Mouse (Mus musculus): ENCODE measurements around the gene Kiss1. TPM values are rescaled to one million over a fixed set of nuclear protein-coding genes. Genes with fewer than 3 reads are reported as not detected.

Kiss1 gene
- polyA plus RNA-seq, 1 experiment, result 0.56 TPM

GRCm38 (mm10) chr1:133314364-133314763 is 7.3 kb upstream of the Kiss1 start:
- WGBS, result 32% methylated on average over 8 of the region's 8 CpGs
- Histone ChIP-seq H3K4me1 (ENCODE audit: control insufficient read depth, insufficient read depth, low read length) (peaks cover 3% of the 10 kb centered on the region; the same call in 1 of the 2 replicates), H3K4me3 (replicated peaks; ENCODE audit: extremely low read depth, low read depth, low read length) (no peak overlapping the region)
- TF ChIP-seq POLR2A (IDR thresholded peaks at IDR 0.05; ENCODE audit: borderline replicate concordance, extremely low read depth, low read depth, low read length) (no peak), CTCF (IDR thresholded peaks at IDR 0.05; ENCODE audit: insufficient read depth, low read length) (peak; percentile 95)
- DNase-seq, result peak; percentile 65

DNA sequence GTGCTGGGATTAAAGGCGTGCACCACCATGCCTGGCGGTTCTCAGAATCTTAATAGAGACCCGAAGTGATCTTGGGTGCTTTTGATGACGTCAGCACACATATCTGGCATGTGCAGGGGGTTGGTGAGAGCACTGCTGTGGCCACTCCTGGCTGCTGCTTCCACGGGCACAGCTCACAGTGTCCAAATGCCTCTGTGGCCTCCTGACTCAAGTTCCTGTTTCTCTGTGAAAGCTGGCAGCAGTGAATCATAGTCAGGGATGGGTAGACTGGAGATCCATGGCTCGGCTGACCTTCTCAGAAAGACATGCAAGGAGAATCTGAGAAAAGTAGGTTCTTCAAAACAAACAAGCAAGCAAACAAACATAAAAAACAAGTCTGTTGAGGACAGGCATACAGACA is 5.9 kb upstream of the Kiss1 start:
- TF ChIP-seq POLR2A (IDR thresholded peaks at IDR 0.05; ENCODE audit: borderline replicate concordance, extremely low read depth, low read depth, low read length) (no peak), CTCF (IDR thresholded peaks at IDR 0.05; ENCODE audit: insufficient read depth, low read length) (no peak)
- Histone ChIP-seq H3K4me1 (ENCODE audit: control insufficient read depth, insufficient read depth, low read length) (peaks cover 3% of the 10 kb centered on the region; the same call in 1 of the 2 replicates), H3K4me3 (replicated peaks; ENCODE audit: extremely low read depth, low read depth, low read length) (no peak overlapping the region)
- no peak for DNase-seq
- 62% methylated on average over 6 of the region's 6 CpGs for WGBS

DNA sequence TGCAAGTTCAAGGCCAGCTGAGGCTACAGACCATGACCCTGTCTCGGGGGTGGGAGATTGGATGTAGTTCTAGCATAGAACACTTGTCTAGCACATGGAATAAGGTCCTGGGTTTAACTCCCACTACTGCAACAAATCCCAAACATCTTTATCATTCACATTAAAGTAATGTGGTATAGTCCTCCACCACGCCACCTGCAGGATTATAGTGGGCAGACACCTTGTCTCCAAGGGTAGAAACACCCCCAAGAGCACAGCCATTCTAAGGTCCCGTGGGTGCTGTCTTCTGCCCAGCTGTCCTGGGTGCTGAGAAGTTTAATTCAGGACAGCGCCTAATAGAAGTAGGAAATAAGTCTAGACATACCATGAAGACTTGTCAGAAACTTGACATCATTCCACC is 5.1 kb upstream of the Kiss1 start:
- no peak for DNase-seq
- TF ChIP-seq POLR2A (IDR thresholded peaks at IDR 0.05; ENCODE audit: borderline replicate concordance, extremely low read depth, low read depth, low read length) (no peak), CTCF (IDR thresholded peaks at IDR 0.05; ENCODE audit: insufficient read depth, low read length) (no peak)
- Histone ChIP-seq H3K4me1 (ENCODE audit: control insufficient read depth, insufficient read depth, low read length) (peaks cover 3% of the 10 kb centered on the region; the same call in 1 of the 2 replicates), H3K4me3 (replicated peaks; ENCODE audit: extremely low read depth, low read depth, low read length) (no peak overlapping the region)
- 74% methylated on average over 4 of the region's 4 CpGs for WGBS

GRCm38 (mm10) chr1:133317149-133317548 is 4.5 kb upstream of the Kiss1 start:
- TF ChIP-seq CTCF (IDR thresholded peaks at IDR 0.05; ENCODE audit: insufficient read depth, low read length) (peak; percentile 23; the same call in 1 of the 2 replicates), POLR2A (IDR thresholded peaks at IDR 0.05; ENCODE audit: borderline replicate concordance, extremely low read depth, low read depth, low read length) (no peak)
- WGBS, result 74% methylated on average over 1 of the region's 1 CpGs
- Histone ChIP-seq H3K4me1 (ENCODE audit: control insufficient read depth, insufficient read depth, low read length) (peaks cover under 1% of the 10 kb centered on the region; the same call in 1 of the 2 replicates), H3K4me3 (replicated peaks; ENCODE audit: extremely low read depth, low read depth, low read length) (no peak overlapping the region)
- no peak for DNase-seq

GRCm38 (mm10) chr1:133323333-133323732 is 1.7 kb downstream of the Kiss1 start:
- no peak for DNase-seq
- WGBS, result 40% methylated on average over 5 of the region's 5 CpGs
- no peak overlapping the region for H3K4me3 ChIP-seq (replicated peaks; ENCODE audit: extremely low read depth, low read depth, low read length)
- TF ChIP-seq CTCF (IDR thresholded peaks at IDR 0.05; ENCODE audit: insufficient read depth, low read length), result no peak
- no peak for TF ChIP-seq POLR2A (IDR thresholded peaks at IDR 0.05; ENCODE audit: borderline replicate concordance, extremely low read depth, low read depth, low read length)
- no peaks in the 10 kb centered on the region for H3K4me1 ChIP-seq (ENCODE audit: control insufficient read depth, insufficient read depth, low read length)

- TF ChIP-seq CTCF (IDR thresholded peaks at IDR 0.05; ENCODE audit: insufficient read depth, low read length) (no peak), POLR2A (IDR thresholded peaks at IDR 0.05; ENCODE audit: borderline replicate concordance, extremely low read depth, low read depth, low read length) (no peak)
- no peak for DNase-seq
- Histone ChIP-seq H3K4me3 (replicated peaks; ENCODE audit: extremely low read depth, low read depth, low read length) (no peak overlapping the region), H3K4me1 (ENCODE audit: control insufficient read depth, insufficient read depth, low read length) (peaks cover 8% of the 10 kb centered on the region)
- 76% methylated on average over 8 of the region's 8 CpGs for WGBS
Measured at GRCm38 (mm10) chr1:133325951-133326350, 4.3 kb downstream of the Kiss1 start.

DNA sequence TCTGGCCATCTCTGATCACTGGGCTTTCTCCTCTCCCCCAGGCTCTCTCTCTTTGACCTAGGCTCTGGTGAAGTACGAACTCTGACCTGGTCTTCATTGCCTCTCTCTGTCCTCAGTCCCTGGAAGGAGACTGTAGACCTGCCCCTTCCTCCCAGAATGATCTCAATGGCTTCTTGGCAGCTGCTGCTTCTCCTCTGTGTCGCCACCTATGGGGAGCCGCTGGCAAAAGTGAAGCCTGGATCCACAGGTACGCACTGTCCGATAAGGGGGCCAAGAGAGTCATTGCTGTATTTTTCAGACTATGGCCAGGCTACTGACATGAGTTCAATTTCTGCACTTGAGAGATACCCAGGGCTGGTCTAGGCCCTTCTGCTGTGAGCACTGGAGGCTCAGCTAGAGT is 5.4 kb downstream of the Kiss1 start:
- no peak for DNase-seq
- WGBS, result 71% methylated on average over 5 of the region's 5 CpGs
- TF ChIP-seq POLR2A (IDR thresholded peaks at IDR 0.05; ENCODE audit: borderline replicate concordance, extremely low read depth, low read depth, low read length), result no peak
- TF ChIP-seq CTCF (IDR thresholded peaks at IDR 0.05; ENCODE audit: insufficient read depth, low read length), result no peak
- Histone ChIP-seq H3K4me3 (replicated peaks; ENCODE audit: extremely low read depth, low read depth, low read length) (no peak overlapping the region), H3K4me1 (ENCODE audit: control insufficient read depth, insufficient read depth, low read length) (peaks cover 8% of the 10 kb centered on the region)

DNA sequence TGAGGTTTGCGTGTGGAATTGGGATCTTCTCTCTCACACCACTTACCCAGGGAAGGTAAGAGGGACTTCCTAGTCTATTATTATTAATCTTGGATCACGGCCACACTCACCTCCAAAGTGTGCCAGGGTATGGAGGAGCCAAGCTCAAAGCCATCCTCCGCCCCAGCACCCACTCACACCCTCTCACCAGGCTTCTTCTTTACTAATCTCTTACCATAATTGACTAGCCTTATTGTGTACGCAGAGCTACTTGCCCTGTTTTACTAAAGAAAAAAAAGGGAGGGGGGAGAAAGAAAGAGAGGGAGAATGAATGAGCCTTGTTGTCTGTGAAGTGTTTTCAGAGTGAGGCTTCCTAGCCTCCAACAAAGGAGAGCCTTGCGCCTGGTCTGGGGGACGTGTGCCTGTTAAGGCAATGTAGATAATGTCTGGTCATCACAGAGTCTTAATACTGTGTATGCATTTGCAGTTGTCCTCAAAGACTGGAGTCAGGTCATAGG is 6.7 kb downstream of the Kiss1 start:
- 65% methylated on average over 6 of the region's 6 CpGs for whole genome bisulfite sequencing
- TF ChIP-seq CTCF (IDR thresholded peaks at IDR 0.05; ENCODE audit: insufficient read depth, low read length) (no peak), POLR2A (IDR thresholded peaks at IDR 0.05; ENCODE audit: borderline replicate concordance, extremely low read depth, low read depth, low read length) (no peak)
- Histone ChIP-seq H3K4me1 (ENCODE audit: control insufficient read depth, insufficient read depth, low read length) (peaks cover 8% of the 10 kb centered on the region), H3K4me3 (replicated peaks; ENCODE audit: extremely low read depth, low read depth, low read length) (no peak overlapping the region)
- no peak for DNase-seq

DNA sequence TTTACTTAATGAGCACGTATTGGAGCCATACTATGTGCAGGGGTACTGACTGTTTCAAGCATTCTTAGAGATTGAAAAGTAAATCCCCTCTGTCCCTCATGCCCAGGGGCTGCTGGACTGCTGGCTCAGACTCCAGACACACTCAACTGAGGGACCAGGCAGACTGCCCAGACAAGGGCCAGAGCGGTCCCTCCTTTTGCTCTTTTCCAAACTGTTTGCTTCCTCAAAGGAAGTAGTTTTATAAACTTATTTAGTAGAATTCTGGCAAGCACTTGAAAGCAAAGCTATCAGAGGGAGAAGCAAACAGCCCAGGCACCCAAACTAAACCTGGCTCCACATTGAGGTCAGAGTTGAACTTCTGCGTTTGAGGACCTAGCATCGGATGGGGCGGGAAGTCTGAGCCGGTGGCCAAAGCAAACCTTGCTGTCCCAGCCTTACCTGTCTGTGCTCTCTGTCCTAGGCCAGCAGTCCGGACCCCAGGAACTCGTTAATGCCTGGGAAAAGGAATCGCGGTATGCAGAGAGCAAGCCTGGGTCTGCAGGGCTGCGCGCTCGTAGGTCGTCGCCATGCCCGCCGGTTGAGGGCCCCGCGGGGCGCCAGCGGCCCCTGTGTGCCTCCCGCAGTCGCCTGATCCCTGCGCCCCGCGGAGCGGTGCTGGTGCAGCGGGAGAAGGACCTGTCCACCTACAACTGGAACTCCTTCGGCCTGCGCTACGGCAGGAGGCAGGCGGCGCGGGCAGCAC is 7.4 kb downstream of the Kiss1 start:
- Histone ChIP-seq H3K4me1 (ENCODE audit: control insufficient read depth, insufficient read depth, low read length) (peaks cover 8% of the 10 kb centered on the region), H3K4me3 (replicated peaks; ENCODE audit: extremely low read depth, low read depth, low read length) (peak overlapping the region; percentile 17)
- WGBS, result 12% methylated on average over 34 of the region's 34 CpGs
- no peak for TF ChIP-seq CTCF (IDR thresholded peaks at IDR 0.05; ENCODE audit: insufficient read depth, low read length)
- DNase-seq, result peak; percentile 36

DNA sequence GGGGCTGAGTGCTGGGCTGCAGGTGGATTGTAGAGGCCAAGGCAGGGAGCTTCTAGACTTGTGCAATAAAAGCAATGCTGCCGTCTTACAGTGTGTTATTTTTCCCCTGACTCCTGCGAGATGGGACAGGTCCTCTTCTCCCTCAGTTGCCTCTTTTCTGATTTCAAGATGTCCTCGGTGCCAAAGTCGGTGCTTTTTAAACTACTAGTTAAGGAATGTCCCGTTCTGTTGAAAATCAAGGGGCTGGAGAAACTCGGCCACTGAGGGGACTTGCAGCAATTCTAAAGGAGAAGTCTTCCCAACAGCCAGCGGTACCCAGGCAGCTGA is 7.9 kb downstream of the Kiss1 start:
- no peak for DNase-seq
- no peak for TF ChIP-seq CTCF (IDR thresholded peaks at IDR 0.05; ENCODE audit: insufficient read depth, low read length)
- TF ChIP-seq POLR2A (IDR thresholded peaks at IDR 0.05; ENCODE audit: borderline replicate concordance, extremely low read depth, low read depth, low read length), result no peak
- WGBS, result 39% methylated on average over 7 of the region's 7 CpGs
- Histone ChIP-seq H3K4me1 (ENCODE audit: control insufficient read depth, insufficient read depth, low read length) (peaks cover 8% of the 10 kb centered on the region), H3K4me3 (replicated peaks; ENCODE audit: extremely low read depth, low read depth, low read length) (no peak overlapping the region)

All from lung, adult 2 months (tissue).